Mouse (Mus musculus) myocyte (in vitro differentiated cells): Measurements from ENCODE around the gene Arl4a. TPM values are rescaled to one million over a fixed set of nuclear protein-coding genes. Genes with fewer than 3 reads are reported as not detected.

Experiments used
- H3K27me3 ChIP-seq: one replicate; pipeline ENCODE4 v1.6.1; 2011; ENCODE audit not compliant: control insufficient read depth, insufficient read depth, insufficient read length
- H3K36me3 ChIP-seq: one replicate; pipeline ENCODE4 v1.6.1; 2011; ENCODE audit not compliant: control insufficient read depth, insufficient read depth
- H3K4me2 ChIP-seq: one replicate; pipeline ENCODE4 v1.6.1; 2011; ENCODE audit warnings: low read depth, control low read depth
- H3K4me3 ChIP-seq: one replicate; pipeline ENCODE4 v1.5.1; 2011; ENCODE audit warnings: mild to moderate bottlenecking, control low read depth, moderate library complexity
- H3K79me2 ChIP-seq: one replicate; pipeline ENCODE4 v1.6.1; 2011; ENCODE audit not compliant: control insufficient read depth, insufficient read depth
- H3ac ChIP-seq: one replicate; pipeline ENCODE4 v1.6.1; 2011; ENCODE audit not compliant: control insufficient read depth, insufficient read length
- CEBPB ChIP-seq: IDR thresholded peaks from 2 replicates; pipeline ENCODE4 v1.6.1; 2011; ENCODE audit warnings: mild to moderate bottlenecking, moderate library complexity; ENCODE audit not compliant: poor library complexity, insufficient read depth, severe bottlenecking
- E2F4 ChIP-seq: IDR thresholded peaks from one replicate; pipeline ENCODE4 v1.6.1; 2011; ENCODE audit warnings: mild to moderate bottlenecking, control low read depth, moderate library complexity; ENCODE audit not compliant: insufficient read depth
- MAX ChIP-seq: IDR thresholded peaks from one replicate; pipeline ENCODE4 v1.6.1; 2011; ENCODE audit warnings: low read depth, mild to moderate bottlenecking, control low read depth
- MYOD1 ChIP-seq, 3 experiments: IDR thresholded peaks; one replicate each; pipeline ENCODE4 v1.6.1; 2011; ENCODE audit warnings: control low read depth in 2 of 3, low read depth in 2 of 3, mild to moderate bottlenecking in 2 of 3, moderate library complexity in 1 of 3; ENCODE audit not compliant: insufficient read length in 2 of 3, control insufficient read depth in 1 of 3
- MYOG ChIP-seq, 3 experiments: IDR thresholded peaks; one replicate each; pipeline ENCODE4 v1.6.1; 2011; ENCODE audit warnings: control low read depth in 2 of 3, low read depth in 2 of 3, mild to moderate bottlenecking in 2 of 3; ENCODE audit not compliant: insufficient read length in 2 of 3, control insufficient read depth in 1 of 3, insufficient read depth in 1 of 3
- POLR2A ChIP-seq: IDR thresholded peaks from one replicate; pipeline ENCODE4 v1.6.1; 2011; ENCODE audit warnings: low read depth, mild to moderate bottlenecking, control low read depth, moderate library complexity; ENCODE audit not compliant: insufficient read length
- POLR2AphosphoS2 ChIP-seq: IDR thresholded peaks from one replicate; pipeline ENCODE4 v1.6.1; 2011; ENCODE audit warnings: low read depth, control low read depth; ENCODE audit not compliant: insufficient read length
- REST ChIP-seq: IDR thresholded peaks from one replicate; pipeline ENCODE4 v1.6.1; 2011; ENCODE audit warnings: mild to moderate bottlenecking, control low read depth, moderate library complexity; ENCODE audit not compliant: insufficient read depth, insufficient read length
- SRF ChIP-seq: IDR thresholded peaks from one replicate; pipeline ENCODE4 v1.6.1; 2011; ENCODE audit warnings: low read depth; ENCODE audit not compliant: control insufficient read depth, insufficient read length
- TCF12 ChIP-seq: IDR thresholded peaks from one replicate; pipeline ENCODE4 v1.6.1; 2011; ENCODE audit warnings: mild to moderate bottlenecking, control low read depth; ENCODE audit not compliant: poor library complexity, insufficient read depth, severe bottlenecking
- TCF3 ChIP-seq: IDR thresholded peaks from one replicate; pipeline ENCODE4 v1.6.1; 2011; ENCODE audit warnings: low read depth, control low read depth; ENCODE audit not compliant: insufficient read length
- USF1 ChIP-seq: IDR thresholded peaks from one replicate; pipeline ENCODE4 v1.6.1; 2011; ENCODE audit warnings: low read depth, mild to moderate bottlenecking, control low read depth, moderate library complexity
- polyA plus RNA-seq: library from polyadenylated mRNA; unstranded; fragments of >200 nt; fragmentation: generic; extraction: Trizol; gene quantifications from one replicate; pipeline ENCODE4 v1.2.1, GENCODE M21; 2012; ENCODE audit warnings: missing spikeins

Gene Arl4a
- polyA plus RNA-seq, 1 experiment: 22.8 TPM

DNA sequence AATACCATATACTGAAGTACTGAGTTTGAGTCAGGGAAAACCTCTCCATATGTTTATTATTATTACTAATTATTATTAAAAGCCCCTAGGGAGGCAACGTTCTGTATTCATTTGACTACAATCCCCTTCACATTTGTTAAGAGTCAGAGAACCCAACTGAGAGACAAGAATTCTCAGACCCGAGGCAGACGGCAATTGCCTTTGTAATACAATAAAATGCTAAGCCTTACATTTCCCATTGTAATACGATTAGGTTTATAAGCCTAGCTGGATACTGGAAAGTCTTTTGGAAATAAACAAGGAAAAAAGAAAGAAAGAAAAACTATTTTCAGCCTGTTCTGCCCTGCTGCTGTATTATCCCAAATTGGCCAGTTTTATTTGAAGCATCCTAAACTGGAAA is 40.2 kb downstream of the Arl4a start:
- Histone ChIP-seq H3K4me3 (no peak overlapping the region), H3K36me3 (no peaks in the 10 kb centered on the region), H3ac (no peak overlapping the region), H3K79me2 (no peaks in the 10 kb centered on the region), H3K4me2 (no peak overlapping the region), H3K27me3 (no peaks in the 10 kb centered on the region)
- TF ChIP-seq SRF (no peak), TCF3 (no peak), TCF12 (no peak), MYOG (IDR thresholded peaks at IDR 0.05; ENCODE audit: control insufficient read depth in 1 of 3, insufficient read depth in 1 of 3, insufficient read length in 2 of 3, low read depth in 2 of 3) (no peak), MAX (no peak), POLR2AphosphoS2 (no peak), REST (no peak), POLR2A (no peak), MYOD1 (IDR thresholded peaks at IDR 0.05; ENCODE audit: control insufficient read depth in 1 of 3, insufficient read length in 2 of 3, low read depth in 2 of 3) (no peak)

DNA sequence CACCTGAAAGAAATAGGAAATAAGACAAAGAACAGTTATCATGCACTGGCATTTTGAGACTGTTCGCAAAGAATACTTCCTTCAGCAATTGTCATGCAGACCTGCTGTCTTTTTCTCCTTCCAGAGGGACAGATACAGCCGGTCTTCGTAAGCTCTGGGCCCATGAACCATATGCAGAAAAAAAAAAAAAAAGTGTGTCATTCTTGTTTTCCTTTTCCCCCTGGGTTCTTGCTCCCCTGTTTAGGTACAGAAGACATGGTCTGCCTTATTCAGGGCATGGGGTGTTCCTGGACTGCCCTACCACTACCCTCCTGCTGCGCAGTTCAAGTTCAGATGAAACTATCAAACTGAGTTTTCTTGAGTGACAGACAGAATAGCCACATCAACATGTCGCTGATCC is 41.8 kb downstream of the Arl4a start:
- Histone ChIP-seq H3ac (no peak overlapping the region), H3K36me3 (no peaks in the 10 kb centered on the region), H3K4me2 (no peak overlapping the region), H3K27me3 (no peaks in the 10 kb centered on the region), H3K79me2 (no peaks in the 10 kb centered on the region), H3K4me3 (no peak overlapping the region)
- no peak for TF ChIP-seq E2F4
- TF ChIP-seq POLR2AphosphoS2: no peak
- no peak for TF ChIP-seq CEBPB
- no peak for TF ChIP-seq TCF12
- TF ChIP-seq MAX: no peak

DNA sequence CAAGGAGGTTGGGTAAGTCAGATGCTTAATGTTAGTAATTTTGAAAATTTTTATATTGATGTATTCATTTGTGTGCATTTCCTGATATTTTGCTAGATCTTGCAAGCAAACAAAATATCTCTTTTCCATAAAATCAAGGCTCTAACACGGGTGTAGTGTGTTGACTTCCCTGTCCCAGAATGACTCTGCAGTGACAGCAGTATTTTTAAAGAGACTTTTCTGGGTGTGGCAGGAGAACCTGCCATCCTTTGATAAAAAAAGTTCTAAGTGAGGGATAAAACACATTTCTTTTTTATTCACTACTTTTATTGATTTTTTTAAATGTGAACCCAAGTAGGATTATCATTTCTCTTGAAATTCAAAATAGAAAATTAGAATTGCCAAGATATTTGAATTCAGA is 42.2 kb downstream of the Arl4a start:
- H3K4me2 ChIP-seq: no peak overlapping the region
- H3K36me3 ChIP-seq: no peaks in the 10 kb centered on the region
- no peaks in the 10 kb centered on the region for H3K79me2 ChIP-seq
- TF ChIP-seq POLR2A: no peak
- no peak for TF ChIP-seq USF1
- no peak for TF ChIP-seq REST
- TF ChIP-seq TCF12: no peak
- no peak for TF ChIP-seq MYOG (IDR thresholded peaks at IDR 0.05; ENCODE audit: control insufficient read depth in 1 of 3, insufficient read depth in 1 of 3, insufficient read length in 2 of 3, low read depth in 2 of 3)
- TF ChIP-seq SRF: no peak
- TF ChIP-seq POLR2AphosphoS2: no peak
- TF ChIP-seq TCF3: no peak
- no peak for TF ChIP-seq MAX
- TF ChIP-seq MYOD1 (IDR thresholded peaks at IDR 0.05; ENCODE audit: control insufficient read depth in 1 of 3, insufficient read length in 2 of 3, low read depth in 2 of 3): no peak
- TF ChIP-seq CEBPB: no peak
- no peak for TF ChIP-seq E2F4
- H3K27me3 ChIP-seq: no peaks in the 10 kb centered on the region
- H3ac ChIP-seq: no peak overlapping the region
- no peak overlapping the region for H3K4me3 ChIP-seq

DNA sequence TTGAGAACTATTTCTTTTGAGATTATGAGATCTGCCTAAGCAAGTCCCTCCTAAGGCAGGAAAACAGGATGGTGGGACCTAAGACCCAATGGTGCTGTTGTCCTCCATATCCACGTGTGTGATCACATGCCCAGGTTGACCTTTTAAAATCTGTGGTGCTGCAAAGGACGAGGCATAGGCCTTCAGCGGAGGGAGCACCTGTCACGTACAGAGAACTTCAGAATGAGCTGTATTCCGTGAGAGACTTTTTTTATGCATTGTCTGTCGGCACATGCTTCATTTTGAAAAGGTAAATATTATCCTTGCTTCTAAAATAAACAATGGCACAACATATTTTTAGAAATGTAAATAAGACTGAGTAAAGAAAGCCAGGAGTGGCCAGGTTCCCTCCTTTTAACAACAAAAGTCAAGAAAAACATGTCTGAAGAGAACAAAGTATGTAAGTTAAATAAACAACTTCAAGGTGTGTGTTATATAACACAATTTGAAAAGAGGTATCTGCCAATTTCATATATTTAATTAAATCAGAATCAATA is 45.0 kb downstream of the Arl4a start:
- Histone ChIP-seq H3ac (no peak overlapping the region), H3K4me2 (no peak overlapping the region), H3K79me2 (no peaks in the 10 kb centered on the region), H3K4me3 (no peak overlapping the region), H3K27me3 (no peaks in the 10 kb centered on the region), H3K36me3 (no peaks in the 10 kb centered on the region)
- TF ChIP-seq POLR2A: no peak
- TF ChIP-seq TCF3: no peak
- TF ChIP-seq SRF: no peak
- no peak for TF ChIP-seq USF1
- TF ChIP-seq REST: no peak
- no peak for TF ChIP-seq POLR2AphosphoS2
- no peak for TF ChIP-seq MAX
- no peak for TF ChIP-seq MYOD1 (IDR thresholded peaks at IDR 0.05; ENCODE audit: control insufficient read depth in 1 of 3, insufficient read length in 2 of 3, low read depth in 2 of 3)
- no peak for TF ChIP-seq E2F4
- TF ChIP-seq CEBPB: no peak
- TF ChIP-seq TCF12: no peak
- no peak for TF ChIP-seq MYOG (IDR thresholded peaks at IDR 0.05; ENCODE audit: control insufficient read depth in 1 of 3, insufficient read depth in 1 of 3, insufficient read length in 2 of 3, low read depth in 2 of 3)
